Mouse (Mus musculus) cerebellum, adult 2 months (tissue): ENCODE measurements around the gene Prr5l.

Source experiments
- CTCF ChIP-seq: fragments of 200-500 bp; IDR thresholded peaks from 2 replicates; pipeline ENCODE4 v1.5.1; 2011; ENCODE audit warnings: low read depth, mild to moderate bottlenecking, control low read depth, low read length, moderate library complexity, borderline replicate concordance; ENCODE audit not compliant: insufficient read depth
- POLR2A ChIP-seq: fragments of 200-500 bp; IDR thresholded peaks from 2 replicates; pipeline ENCODE4 v1.6.1; 2011; ENCODE audit warnings: low read length, control low read depth, borderline replicate concordance; ENCODE audit not compliant: insufficient read depth

DNA sequence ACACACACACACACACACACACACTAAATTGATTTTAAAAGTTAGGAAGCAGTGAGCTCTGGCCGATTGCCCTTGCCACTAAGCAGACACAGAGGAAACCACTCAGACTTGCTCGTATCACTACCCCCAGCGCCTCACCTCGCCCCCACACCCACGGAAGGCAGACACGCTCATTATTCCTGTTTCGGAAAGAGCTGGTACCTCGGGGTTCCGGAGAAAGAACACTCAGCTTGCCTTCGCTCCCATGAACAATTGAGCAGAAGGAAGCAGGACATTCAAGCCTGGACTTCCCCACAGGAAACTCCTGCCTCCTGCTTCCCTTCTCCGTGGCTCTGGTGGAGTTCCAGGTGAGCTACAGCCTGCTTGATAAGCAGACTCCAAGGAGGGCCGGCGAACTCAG is 60.0 kb downstream of the Prr5l start:
- TF ChIP-seq POLR2A (no peak), CTCF (no peak)
